Mouse (Mus musculus) E14TG2a.4 (cell line): ENCODE data around the gene Trim8.

ENCODE experiments used
- CTCF ChIP-seq: conservative IDR thresholded peaks from 2 replicates; pipeline ENCODE4 v1.5.1; 2014; ENCODE audit warnings: low read length
- NANOG ChIP-seq: IDR thresholded peaks from 2 replicates; pipeline ENCODE4 v1.6.1; 2014; ENCODE audit warnings: borderline replicate concordance, low read length, mixed read lengths
- POU5F1 ChIP-seq: IDR thresholded peaks from 2 replicates; pipeline ENCODE4 v1.6.1; 2014; ENCODE audit warnings: low read length, borderline replicate concordance

- TF ChIP-seq CTCF (no peak), NANOG (no peak), POU5F1 (no peak)
Observed at GRCm38 (mm10) chr19:46490634-46491033, 10.9 kb upstream of the Trim8 start.
